Mouse (Mus musculus) hindbrain, postnatal 0 days (tissue): ENCODE results near the gene Insc. TPM values are rescaled to one million over a fixed set of nuclear protein-coding genes. Genes with fewer than 3 reads are reported as not detected.
A peak's percentile ranks its signal among the peaks of the same experiment; 100 is the strongest.

Experiments
- ATAC-seq: fragments of 200-750 bp; cut with Nextera tagmentation; 2 replicates; pipeline ENCODE4 v1.8.0; 2017; ENCODE audit warnings: mild to moderate bottlenecking, moderate TSS enrichment, moderate library complexity
- DNase-seq: peaks from one replicate; pipeline ENCODE4 v3.0.0-alpha.2; 2015; ENCODE audit warnings: low spot score
- H3K27ac ChIP-seq: fragments of 300-500 bp; sonication (generic); 2 replicates; pipeline ENCODE4 v1.5.1; 2014; ENCODE audit warnings: mild to moderate bottlenecking
- H3K27me3 ChIP-seq: fragments of 300-500 bp; sonication (generic); 2 replicates; pipeline ENCODE4 v1.6.1; 2014; ENCODE audit warnings: low read length, mixed read lengths; ENCODE audit not compliant: insufficient read depth
- H3K36me3 ChIP-seq: fragments of 300-500 bp; sonication (generic); 2 replicates; pipeline ENCODE4 v1.6.1; 2014; ENCODE audit warnings: low read length, mixed read lengths; ENCODE audit not compliant: insufficient read depth
- H3K4me1 ChIP-seq: fragments of 300-500 bp; sonication (generic); 2 replicates; pipeline ENCODE4 v1.6.1; 2014; ENCODE audit warnings: antibody characterized with exemption, low read length, mixed read lengths; ENCODE audit not compliant: insufficient read depth
- H3K4me2 ChIP-seq: fragments of 300-500 bp; sonication (generic); 2 replicates; pipeline ENCODE4 v1.6.1; 2014; ENCODE audit warnings: low read depth, mild to moderate bottlenecking, low read length, moderate library complexity, mixed read lengths
- H3K4me3 ChIP-seq: fragments of 300-500 bp; sonication (generic); 2 replicates; pipeline ENCODE4 v1.5.1; 2014; ENCODE audit warnings: low read length
- H3K9ac ChIP-seq: fragments of 300-500 bp; sonication (generic); replicated peaks from 2 replicates; pipeline ENCODE4 v1.6.1; 2014; ENCODE audit warnings: mild to moderate bottlenecking, low read length, moderate library complexity, mixed read lengths
- H3K9me3 ChIP-seq: fragments of 300-500 bp; sonication (generic); 2 replicates; pipeline ENCODE4 v1.6.1; 2016; ENCODE audit warnings: low read length, mixed read lengths
- CTCF ChIP-seq: IDR thresholded peaks from 2 replicates; pipeline ENCODE4 v1.5.1; 2016; ENCODE audit warnings: antibody characterized with exemption, control low read depth, low read depth
- WGBS: fragments of 180-500 bp; shearing (Covaris S2); extraction: QIAGEN DNeasy Blood & Tissue Kit; methylation state at CpG from one replicate; pipeline ENCODE4 v1.1.7; 2014; 5-methylcytosine and 5-hydroxymethylcytosine counted together
- polyA plus RNA-seq: library from polyadenylated mRNA; unstranded; fragments of >200 nt; fragmentation: Nextera tagmentation; extraction: Ambion mirVana; gene quantifications from 2 replicates; pipeline ENCODE4 v1.2.1, GENCODE M21; 2015
- total RNA-seq: library from RNA; depleted of rRNA; stranded (reverse); fragments of >200 nt; gene quantifications from 2 replicates; pipeline ENCODE4 v1.2.3, GENCODE M21; 2014

Insc gene
- total and polyA plus RNA-seq, 2 experiments from 2014 or later, result 5.2 to 9.7 TPM

- no peaks in the 10 kb centered on the region for H3K4me1 ChIP-seq
- ATAC-seq (no peak), DNase-seq (no peak)
- 89% methylated on average over 10 of the region's 10 CpGs for WGBS
- no peak overlapping the region for H3K4me3 ChIP-seq
- H3K4me2 ChIP-seq, result no peak overlapping the region
- H3K36me3 ChIP-seq, result no peaks in the 10 kb centered on the region
- no peak overlapping the region for H3K9ac ChIP-seq
- no peak overlapping the region for H3K27ac ChIP-seq
- TF ChIP-seq CTCF, result no peak
- no peaks in the 10 kb centered on the region for H3K27me3 ChIP-seq
- H3K9me3 ChIP-seq, result no peaks in the 10 kb centered on the region
These were observed 47.6 kb downstream of the Insc start for GRCm38 (mm10) chr7:114791087-114791486.

GRCm38 (mm10) chr7:114792026-114792425, 48.5 kb downstream of the Insc start:
- Histone ChIP-seq H3K36me3 (no peaks in the 10 kb centered on the region), H3K4me3 (no peak overlapping the region), H3K9ac (no peak overlapping the region), H3K4me2 (no peak overlapping the region), H3K27me3 (no peaks in the 10 kb centered on the region), H3K4me1 (no peaks in the 10 kb centered on the region), H3K27ac (no peak overlapping the region), H3K9me3 (no peaks in the 10 kb centered on the region)
- ATAC-seq, result no peak
- no peak for TF ChIP-seq CTCF
- 87% methylated on average over 6 of the region's 6 CpGs for WGBS
- no peak for DNase-seq

GRCm38 (mm10) chr7:114794400-114794799, 50.9 kb downstream of the Insc start:
- Histone ChIP-seq H3K9me3 (no peaks in the 10 kb centered on the region), H3K36me3 (no peaks in the 10 kb centered on the region), H3K4me3 (no peak overlapping the region), H3K27me3 (no peaks in the 10 kb centered on the region), H3K27ac (no peak overlapping the region), H3K9ac (no peak overlapping the region), H3K4me2 (no peak overlapping the region), H3K4me1 (no peaks in the 10 kb centered on the region)
- TF ChIP-seq CTCF, result no peak
- DNase-seq (no peak), ATAC-seq (no peak)
- 90% methylated on average over 2 of the region's 2 CpGs for WGBS

- ATAC-seq, result no peak
- WGBS, result 78% methylated on average over 8 of the region's 8 CpGs
- Histone ChIP-seq H3K4me3 (no peak overlapping the region), H3K9me3 (no peaks in the 10 kb centered on the region), H3K36me3 (no peaks in the 10 kb centered on the region), H3K27ac (no peak overlapping the region), H3K4me1 (no peaks in the 10 kb centered on the region), H3K27me3 (no peaks in the 10 kb centered on the region), H3K4me2 (no peak overlapping the region), H3K9ac (no peak overlapping the region)
- DNase-seq, result no peak
- no peak for TF ChIP-seq CTCF
These were observed 59.1 kb downstream of the Insc start for GRCm38 (mm10) chr7:114802576-114802975.

GRCm38 (mm10) chr7:114805311-114805710, 61.8 kb downstream of the Insc start:
- no peaks in the 10 kb centered on the region for H3K4me1 ChIP-seq
- ATAC-seq (no peak), DNase-seq (no peak)
- H3K27me3 ChIP-seq, result no peaks in the 10 kb centered on the region
- no peak overlapping the region for H3K27ac ChIP-seq
- no peak overlapping the region for H3K4me2 ChIP-seq
- H3K4me3 ChIP-seq, result no peak overlapping the region
- TF ChIP-seq CTCF, result no peak
- H3K9me3 ChIP-seq, result no peaks in the 10 kb centered on the region
- H3K9ac ChIP-seq, result no peak overlapping the region
- WGBS, result 91% methylated on average over 2 of the region's 2 CpGs
- no peaks in the 10 kb centered on the region for H3K36me3 ChIP-seq

GRCm38 (mm10) chr7:114807343-114807742, 63.8 kb downstream of the Insc start:
- Histone ChIP-seq H3K36me3 (no peaks in the 10 kb centered on the region), H3K9ac (no peak overlapping the region), H3K4me2 (no peak overlapping the region), H3K4me3 (no peak overlapping the region), H3K27me3 (no peaks in the 10 kb centered on the region), H3K27ac (no peak overlapping the region), H3K4me1 (no peaks in the 10 kb centered on the region), H3K9me3 (no peaks in the 10 kb centered on the region)
- 46% methylated on average over 5 of the region's 5 CpGs for WGBS
- TF ChIP-seq CTCF, result no peak
- DNase-seq, result peak; percentile 34
- no peak for ATAC-seq

GRCm38 (mm10) chr7:114808341-114808740, 64.8 kb downstream of the Insc start:
- Histone ChIP-seq H3K27ac (no peak overlapping the region), H3K9ac (no peak overlapping the region), H3K9me3 (no peaks in the 10 kb centered on the region), H3K4me1 (no peaks in the 10 kb centered on the region), H3K27me3 (no peaks in the 10 kb centered on the region), H3K36me3 (no peaks in the 10 kb centered on the region), H3K4me2 (no peak overlapping the region), H3K4me3 (no peak overlapping the region)
- ATAC-seq, result no peak
- WGBS, result 96% methylated on average over 3 of the region's 3 CpGs
- no peak for DNase-seq
- TF ChIP-seq CTCF, result no peak
